Mouse (Mus musculus) embryo, embryonic 10 days (tissue): ENCODE results near the gene Dock2.
A peak's percentile ranks its signal among the peaks of the same experiment; 100 is the strongest.

Source experiments
- DNase-seq: peaks from one replicate; pipeline ENCODE4 v3.0.0-alpha.2; 2015; ENCODE audit warnings: low spot score

Gene Dock2

DNA sequence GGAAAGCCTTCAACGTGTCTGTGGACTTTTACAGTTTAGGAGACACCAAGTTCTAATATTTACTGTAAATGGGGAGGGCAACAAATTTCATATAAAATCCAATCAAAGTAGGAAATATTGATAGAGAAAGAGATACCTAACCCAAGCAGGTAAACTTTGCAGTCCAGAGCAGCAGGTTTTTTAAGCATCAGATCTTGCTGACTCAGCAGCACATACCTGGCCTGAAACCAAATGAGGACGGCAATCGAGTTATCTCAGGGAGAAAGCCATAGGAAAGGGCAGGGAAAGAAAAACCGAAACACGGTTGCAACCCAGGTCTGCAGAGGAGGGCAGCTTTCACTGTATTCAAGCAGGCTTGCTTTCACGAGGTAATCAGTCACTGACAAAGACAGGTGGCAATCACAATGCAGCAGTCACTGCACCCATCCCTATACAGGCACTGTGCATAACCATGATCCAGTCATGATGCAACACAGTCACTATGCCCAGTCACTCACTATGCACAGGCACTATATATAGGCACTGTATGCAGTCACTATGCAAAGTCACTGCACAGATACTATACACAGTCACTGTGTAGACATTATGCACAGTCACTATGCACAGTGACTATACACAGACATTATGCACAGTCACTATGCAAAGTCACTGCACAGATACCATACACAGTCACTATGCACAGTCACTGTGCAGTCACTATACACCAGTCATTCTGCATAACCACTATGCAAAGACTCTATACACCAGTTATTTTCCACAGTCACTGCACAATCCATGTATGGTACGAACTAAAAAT, 258.4 kb downstream of the Dock2 start:
- DNase-seq: no peak

DNA sequence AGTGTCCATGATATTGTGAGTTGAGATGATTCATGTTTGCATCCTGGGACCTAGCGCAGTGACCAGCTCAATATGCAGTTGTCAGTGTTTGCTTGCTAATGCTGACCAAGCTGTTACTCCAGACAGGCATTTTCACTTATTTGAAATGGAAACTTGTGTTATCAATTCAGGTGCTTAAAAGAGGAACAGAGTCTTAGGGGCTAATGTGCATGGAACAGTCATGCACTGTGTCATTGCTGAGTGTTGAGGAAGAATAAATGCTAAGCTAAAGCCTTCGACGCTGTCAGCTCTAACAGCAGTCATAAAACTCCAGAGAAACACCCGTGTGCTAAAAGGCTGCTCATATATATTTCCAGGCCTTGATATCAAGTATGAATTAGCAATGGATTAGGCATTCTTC, 259.1 kb downstream of the Dock2 start:
- DNase-seq: no peak

DNA sequence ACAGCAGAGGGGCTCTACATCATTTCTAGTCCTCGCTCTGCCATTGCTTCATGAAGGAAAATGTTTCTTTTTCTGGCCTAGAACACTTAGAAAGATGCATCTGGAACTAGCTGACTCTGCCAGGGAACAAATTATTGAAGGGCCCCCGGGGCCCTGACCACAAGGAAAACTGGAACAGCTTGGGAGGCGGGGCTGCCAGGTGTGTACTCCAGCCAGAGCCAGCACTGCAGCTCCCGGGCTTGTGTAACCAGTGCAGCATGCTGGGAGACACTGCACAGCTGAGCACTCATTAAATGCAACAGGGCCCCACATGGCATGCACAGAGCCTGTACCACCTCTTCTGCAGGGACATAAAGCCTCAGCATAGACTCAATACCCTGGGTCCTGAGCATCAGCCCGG, 265.1 kb downstream of the Dock2 start:
- no peak for DNase-seq

DNA sequence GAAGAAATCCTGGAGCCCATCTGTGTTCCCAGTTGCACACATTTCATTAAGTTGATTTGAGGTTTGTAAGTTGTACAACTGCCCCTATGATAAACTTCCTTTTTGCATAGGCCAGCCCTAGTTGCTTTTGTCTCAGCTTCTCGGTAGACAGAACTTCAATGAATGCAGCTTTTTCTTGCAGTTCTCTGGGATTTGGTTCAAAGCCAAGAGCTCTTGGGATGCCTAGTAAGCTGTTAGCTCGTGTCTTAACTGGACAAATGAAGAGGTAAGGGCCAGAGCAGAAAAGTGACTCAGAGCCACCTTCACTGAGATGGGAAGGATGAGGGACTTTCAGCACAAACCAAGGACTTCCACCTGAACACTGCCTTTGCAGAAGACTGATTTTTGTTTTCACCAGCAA, 266.7 kb downstream of the Dock2 start:
- no peak for DNase-seq

DNA sequence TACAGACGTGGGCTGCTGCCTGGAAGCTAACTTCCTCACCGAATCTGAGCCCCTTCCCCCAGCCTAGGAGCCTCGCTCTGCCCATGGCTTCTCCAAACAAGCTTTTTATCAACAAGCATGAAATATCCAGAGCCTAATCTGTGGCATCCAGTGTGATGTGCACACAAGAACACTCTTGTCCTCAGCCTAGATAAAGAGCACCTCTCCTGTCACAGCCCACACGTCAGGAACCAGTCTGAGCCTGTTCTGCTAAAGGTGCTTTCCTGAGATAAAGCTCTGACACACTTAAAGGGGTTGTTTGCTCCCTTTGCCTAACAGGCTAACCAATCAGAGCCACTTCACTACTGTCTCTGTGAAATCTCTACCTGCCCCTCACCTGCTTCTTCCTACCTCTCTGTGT, 268.4 kb downstream of the Dock2 start:
- DNase-seq: no peak

DNA sequence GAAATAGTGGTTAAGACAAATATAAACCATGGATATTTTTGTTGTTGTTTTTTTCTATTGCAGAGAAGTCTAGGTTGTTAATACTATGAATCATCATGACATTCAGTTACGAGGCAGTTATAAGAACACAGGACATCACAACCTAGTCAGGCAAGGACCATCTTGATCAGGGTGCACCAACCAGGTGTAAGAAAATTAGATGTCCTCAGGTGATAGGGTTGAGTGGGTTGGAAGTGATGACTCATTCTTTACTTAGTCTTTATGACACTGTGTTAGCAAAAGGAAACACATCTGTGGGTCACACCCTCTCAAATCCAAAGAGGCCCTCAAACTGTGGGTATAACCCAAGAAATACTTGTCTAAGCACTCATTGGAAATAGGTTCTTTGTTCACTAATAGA, 277.3 kb downstream of the Dock2 start:
- no peak for DNase-seq

DNA sequence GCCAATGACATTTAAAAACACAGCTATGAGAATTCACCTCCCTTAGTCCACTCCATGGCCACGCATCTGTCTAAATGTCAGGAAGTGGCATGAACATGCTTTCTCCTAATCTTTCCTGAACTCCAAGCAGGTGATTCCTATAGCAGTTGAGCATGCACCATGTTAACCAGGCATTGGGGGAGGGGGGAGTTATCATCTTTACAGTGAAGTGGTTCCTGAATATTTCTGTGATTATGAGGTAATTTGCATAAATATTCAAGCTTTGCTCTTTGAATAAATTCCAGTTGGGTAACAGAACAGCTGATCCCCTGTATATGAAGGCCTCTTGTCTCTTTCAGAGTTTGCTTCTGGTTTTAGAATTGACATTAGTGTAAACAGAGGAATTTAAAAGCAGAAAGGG, 284.0 kb downstream of the Dock2 start:
- DNase-seq: no peak

DNA sequence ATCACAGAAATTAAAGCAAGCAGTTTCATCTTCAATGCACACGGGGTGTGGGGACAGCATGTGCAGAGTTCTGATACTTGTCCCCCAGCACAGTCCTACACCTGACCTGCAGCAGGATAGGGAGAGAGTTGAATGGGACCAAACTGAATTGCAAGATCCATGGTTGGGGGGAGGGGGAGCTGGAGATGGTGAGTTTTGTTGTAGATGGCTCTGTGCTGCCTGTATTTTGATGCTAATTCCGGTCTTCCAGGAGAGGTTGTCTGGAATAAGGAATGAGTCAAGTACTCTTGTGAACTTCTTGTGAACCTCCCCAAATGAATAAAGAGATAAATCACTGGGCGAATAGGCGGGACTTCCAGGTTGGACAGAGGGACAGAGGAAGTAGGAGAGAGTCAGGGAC, 289.0 kb downstream of the Dock2 start:
- DNase-seq: no peak

DNA sequence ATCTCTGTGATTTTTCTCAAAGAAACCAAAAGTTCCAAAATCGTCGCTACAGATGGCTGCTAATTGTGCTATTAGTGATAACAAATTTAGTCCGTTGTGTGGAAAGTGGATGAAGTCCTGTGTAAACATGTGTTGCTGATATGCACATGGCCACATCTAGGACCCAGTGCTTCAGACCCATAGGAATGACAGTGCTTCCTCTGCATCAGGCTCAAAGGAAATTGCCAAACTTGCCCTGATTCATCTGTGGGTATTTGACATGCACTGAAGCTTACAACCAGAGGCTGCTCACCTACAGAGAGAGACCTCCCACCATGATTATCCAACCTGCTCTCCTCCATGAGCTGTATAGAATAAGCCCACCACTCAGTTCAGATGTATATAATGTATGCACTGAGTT, 290.7 kb downstream of the Dock2 start:
- no peak for DNase-seq

DNA sequence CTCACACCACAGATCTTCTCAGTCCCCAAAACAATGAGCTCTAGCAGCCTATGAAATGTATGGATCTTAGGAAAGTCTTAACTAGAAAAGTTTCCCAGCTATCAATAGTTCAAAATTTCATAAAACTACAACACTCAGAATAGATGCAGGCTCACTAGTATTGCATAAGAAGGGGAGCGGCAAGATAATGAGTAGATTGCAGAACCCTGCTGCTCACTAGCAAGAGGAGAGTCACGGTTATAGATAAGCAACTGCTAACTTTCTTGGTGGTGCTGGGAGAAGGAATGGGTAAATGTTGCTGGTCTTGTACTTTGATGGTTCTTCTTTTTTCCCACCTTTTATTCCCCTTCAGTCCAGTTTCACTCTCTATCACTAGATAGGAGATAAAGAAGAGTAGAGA, 291.5 kb downstream of the Dock2 start:
- DNase-seq: no peak

DNA sequence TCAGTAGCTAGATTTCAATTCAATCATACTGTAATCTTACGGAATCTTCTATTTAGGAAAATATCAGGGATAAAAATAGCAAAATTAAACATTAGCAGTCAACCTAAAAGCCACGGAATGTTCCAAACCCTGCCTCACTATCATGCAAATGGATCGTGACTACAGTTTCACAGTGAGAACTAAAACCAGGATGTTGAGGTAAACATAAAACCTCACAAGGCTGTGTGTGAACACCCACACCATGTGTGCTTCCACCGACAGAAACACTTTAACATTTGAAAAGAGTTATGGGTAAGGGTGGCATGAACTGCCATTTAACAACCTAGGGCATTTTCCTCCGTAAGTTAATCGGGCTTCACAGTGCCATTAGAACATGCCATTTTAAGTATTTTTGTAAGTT, 294.1 kb downstream of the Dock2 start:
- DNase-seq: no peak

DNA sequence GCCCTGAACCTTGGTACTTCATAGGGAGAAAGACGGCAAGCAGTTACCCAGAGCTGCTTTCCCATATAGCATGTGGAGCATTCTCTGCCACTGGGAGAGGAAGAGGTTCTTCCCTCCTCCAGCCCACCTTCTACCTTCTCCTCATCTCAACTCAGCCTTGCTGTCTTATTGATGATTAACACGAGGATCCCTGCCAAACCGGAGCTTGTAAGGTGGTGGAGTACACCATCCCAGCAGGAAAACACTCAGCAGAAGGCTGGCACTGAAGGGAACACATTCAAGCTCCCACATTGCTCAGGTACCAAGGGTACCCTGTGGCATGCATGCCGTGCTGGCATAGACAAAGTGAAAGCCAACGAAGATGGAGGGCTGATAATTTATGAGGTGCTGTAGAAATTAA, 304.4 kb downstream of the Dock2 start:
- DNase-seq: no peak

DNA sequence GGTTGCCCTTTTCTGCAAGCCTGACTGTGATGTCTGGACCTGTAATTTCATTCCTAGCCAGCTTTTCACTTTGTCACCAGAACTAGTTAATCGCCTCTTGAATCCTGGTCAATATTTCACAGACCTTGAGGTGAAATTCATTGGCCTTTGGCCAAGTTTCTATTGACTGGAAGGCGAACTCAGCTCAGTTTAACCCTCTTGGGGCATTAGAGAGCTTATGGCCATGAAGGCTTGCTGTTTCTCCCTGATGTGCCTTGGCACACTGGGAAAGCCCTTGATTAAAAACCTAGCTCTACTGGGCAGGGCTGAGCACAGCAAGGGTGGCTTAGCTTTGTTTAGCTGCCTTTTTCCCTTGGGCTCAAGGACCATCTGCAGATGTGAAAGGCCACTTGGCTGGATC, 313.9 kb downstream of the Dock2 start:
- DNase-seq: no peak

DNA sequence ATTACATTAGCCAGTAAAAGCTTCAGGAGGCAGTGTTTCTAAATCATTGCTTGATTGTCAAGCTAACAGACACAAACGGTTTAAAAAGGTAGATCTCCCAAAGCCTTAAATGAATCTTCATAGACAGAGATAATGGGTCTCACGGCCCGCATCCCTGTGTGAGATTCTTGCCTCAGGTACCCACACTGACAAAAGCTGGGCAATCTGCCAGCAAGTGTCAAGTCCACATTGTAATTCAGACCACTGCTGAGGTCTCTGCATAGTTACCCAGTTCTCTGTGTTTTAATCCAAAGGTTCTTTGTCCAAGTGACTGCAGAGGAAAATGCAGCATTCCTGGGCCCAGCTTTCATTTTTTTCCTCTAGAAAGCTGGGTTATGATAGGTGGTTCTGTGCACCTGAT, 315.1 kb downstream of the Dock2 start:
- no peak for DNase-seq

DNA sequence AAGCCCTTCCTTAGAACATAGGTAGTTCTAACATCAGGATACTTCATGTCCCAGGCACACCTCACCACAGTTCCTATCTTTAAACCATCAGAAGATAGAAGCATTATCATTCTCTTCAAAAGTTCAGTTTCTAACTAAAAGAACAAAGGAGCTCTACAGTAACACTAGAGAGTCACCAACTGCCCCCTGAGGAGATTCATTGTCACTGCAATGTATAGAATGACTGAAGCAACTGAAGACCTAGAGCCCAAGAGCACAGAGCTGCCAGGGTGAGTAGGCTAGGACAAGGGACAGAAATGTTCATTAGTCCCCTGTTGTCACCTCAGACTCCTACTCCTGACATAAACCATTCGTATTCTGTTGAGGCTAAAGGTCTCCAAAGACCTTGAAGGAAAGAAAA, 316.6 kb downstream of the Dock2 start:
- no peak for DNase-seq

DNA sequence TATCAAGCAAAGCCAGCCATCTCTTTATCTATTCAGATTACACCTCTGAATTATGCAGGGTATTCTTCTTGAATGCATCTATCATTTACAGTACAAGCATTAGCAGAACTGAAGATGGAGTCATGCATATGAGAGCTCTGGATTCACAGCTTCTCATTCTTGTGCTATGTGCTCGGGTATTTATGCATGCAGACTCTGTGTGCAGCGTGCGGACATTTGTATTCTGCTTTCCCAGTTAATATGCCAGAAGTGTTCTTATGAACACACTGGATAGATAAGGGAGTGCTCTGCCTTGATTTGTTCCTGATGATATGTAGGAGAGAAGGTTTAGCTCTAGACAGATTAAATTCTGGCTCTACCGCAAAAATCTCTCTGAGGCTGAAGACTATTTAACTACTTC, 333.7 kb downstream of the Dock2 start:
- no peak for DNase-seq

DNA sequence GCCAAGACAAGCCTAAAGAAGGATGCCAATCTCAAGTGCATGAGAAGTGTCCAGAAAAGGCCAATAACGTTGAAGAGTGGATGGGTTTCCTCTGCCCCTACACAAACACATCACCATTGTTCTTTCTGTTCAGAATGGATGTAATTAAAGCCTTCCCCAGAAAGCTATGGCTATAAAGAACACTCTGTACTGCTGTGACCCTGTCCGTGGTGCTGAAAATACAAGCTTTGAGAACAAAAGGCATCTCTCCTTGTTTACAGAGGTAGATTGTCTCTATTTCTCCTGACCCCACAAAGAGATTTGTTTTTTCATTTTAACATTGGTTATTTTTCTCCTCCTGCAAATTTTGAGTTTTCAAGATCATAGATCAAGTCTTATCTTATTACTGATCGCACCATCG, 335.8 kb downstream of the Dock2 start:
- peak; percentile 87 for DNase-seq

DNA sequence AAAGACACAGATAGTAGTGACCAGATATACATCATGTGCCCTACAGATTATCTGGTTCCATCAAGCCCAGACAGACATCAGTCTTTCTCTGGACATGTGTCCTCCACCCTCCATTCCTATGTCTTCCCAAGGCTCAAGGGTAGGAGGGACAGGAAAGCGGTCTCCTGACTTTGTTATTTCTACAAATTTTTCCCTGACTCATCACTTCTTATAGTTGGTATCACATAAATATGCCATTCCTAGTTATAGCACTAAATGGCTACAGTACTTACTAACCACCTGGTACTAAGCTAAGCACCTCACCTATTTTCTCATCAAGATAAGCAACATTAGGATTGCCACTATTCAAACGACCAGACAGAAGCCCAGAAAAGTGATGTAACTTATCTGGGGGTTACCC, 345.3 kb downstream of the Dock2 start:
- DNase-seq: no peak

DNA sequence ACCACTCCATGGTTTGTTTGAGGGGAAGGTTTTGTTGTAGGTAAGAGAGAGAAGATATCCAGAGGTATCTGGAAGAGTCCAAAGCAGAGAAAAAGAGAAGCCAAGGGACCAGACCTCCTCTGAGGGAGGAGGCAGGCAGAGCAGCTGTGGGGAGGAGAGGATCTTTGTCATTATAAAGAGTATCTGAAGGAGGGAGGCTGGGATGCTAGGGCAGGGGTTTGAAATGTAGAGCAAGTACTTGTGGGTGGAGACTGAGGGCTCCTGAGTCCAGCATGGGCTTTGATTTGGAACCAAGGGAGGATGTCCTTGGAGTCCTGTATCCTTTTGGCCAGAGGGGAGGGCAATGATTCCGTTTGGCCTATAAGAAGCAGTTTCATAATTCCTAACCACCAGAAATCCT, 346.2 kb downstream of the Dock2 start:
- DNase-seq: no peak

DNA sequence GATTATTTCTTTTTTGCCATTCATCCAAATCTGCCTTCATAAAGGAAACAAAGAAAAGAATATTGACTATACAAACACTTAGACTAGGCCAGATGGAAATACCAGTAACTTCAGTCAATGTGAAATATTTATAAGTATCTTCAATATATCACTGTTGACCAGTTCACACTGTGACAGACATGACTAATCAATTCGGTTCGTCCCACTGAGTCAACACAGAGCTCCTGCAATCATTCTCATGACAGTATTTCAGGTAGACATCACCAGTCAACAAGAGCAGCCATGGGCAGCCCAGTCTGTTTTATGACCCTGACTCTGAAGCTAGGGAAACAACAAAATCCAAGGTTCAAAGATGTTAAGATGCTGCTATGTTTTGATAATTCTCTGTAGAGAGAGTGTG, 351.7 kb downstream of the Dock2 start:
- no peak for DNase-seq

DNA sequence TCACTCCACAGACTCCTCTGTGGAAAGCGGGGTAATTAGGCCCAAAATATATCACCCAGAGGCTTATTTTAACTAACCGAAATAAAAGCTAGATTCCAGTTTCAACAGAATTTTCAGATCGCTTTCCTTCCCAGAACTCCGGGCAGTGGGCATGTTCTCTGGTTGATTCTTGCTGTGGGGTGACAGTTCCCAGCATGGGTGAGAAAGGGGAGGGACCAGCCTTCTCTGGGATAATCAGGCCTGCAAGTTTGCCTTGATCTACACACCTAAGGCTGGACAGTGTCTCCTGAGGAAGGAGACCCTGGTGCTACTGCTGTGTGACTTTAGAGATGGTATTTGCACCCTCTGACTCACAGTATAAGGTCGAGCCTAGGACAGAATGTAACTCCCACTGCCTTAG, 352.3 kb downstream of the Dock2 start:
- no peak for DNase-seq

DNA sequence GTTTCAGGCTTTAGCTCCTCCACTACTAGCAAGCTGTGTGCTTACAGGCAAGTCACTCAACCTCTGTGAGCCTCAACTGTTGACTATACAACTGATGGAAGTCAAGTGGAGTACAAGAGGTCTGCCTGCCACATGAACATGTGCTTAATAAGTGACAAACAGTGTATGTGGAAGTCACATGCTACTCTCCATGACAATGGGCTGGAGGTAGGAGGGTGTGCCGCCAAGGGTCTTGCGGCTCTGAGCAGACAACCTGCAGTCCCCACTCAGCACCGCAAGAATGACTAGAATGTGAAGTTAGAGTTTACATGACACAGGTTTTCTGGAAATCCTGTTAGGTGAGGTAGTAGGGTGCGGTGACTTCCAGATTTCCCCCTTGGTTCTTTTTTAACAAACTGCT, 352.8 kb downstream of the Dock2 start:
- DNase-seq: no peak

DNA sequence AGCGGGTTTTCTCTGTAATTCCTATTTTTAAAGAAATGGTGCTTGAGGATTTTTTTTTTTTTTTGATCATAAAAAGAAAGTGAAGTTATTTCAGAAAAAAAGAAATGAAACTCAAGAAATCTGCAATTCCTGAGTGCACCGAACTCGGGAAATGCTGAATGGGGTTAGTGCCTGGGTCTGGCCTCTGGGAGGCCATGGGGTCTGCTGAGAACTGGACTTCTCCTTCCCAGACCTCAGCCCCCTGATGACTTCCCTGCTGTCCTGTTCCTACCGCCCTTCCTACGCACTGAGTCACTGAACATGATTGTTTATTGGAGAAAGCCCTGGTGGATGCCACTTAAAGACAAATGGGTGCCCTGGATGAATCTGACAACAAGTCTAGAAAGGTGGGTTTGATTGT, 356.5 kb downstream of the Dock2 start:
- DNase-seq: no peak

DNA sequence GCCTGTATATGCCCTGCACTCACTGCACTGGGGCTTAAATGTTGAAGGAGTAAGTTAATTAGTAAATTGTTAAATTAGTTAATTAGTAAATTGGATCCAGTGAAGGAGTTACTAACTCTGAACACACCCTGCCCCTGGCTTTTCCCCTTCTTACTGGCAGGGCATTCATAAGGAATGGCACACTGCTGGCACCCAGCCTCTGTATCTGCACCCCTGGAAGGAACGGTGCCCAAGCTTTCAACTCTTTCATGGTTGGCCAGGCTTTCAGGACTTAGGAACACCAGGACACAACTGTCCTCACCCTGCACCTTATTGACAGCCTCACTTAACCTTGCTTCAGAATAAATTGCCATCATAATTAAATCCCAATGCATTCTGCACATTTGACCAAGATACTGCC, 359.1 kb downstream of the Dock2 start:
- DNase-seq: no peak

DNA sequence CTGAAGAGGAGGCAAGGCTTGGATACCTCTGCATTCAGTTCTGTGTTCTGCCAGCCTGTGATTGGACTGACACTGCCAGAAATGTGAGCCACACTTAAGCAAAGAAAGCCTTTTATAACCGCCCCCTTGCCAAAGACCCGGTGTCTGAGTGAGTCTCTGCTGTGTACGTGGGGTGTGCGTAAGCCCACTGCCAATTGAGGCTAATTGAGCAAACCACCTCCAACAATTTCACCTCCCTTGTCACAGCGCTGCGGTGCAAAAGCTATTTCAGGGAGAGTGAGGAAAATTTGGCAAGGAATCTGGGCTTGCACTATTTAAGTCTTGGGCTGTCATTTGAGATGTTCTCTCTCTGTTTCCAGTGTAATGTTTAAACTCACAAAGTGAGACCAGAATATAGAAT, 362.6 kb downstream of the Dock2 start:
- no peak for DNase-seq
